Mouse (Mus musculus) G1E (cell line): ENCODE measurements around the gene Dennd1a.

Experiments used
- CTCF ChIP-seq: IDR thresholded peaks from 2 replicates; pipeline ENCODE4 v1.5.1; 2012; ENCODE audit warnings: low read depth, low read length, inconsistent platforms, mixed read lengths
- GATA1 ChIP-seq: IDR thresholded peaks from 2 replicates; pipeline ENCODE4 v1.6.1; 2012; ENCODE audit warnings: borderline replicate concordance, low read length, inconsistent platforms, mixed read lengths

DNA sequence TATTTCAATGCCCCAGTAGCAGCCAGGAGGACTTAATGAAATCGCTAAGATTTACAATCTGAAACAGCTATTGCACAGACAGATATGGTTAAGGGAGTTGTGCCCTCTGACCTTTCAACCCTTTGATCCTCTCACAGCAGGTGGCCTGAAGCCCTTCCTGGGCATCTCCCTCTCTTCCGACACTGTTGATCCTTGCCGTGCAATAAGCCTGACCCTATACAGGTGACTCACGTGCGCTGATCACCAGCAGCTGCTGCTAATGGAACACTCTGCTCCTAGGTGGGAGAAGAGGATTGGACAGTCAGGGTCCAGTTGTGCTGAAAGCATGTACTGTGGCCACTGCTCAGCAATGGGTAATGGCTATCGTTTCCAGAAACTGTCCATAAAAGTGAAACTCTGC lies 314.6 kb downstream of the Dennd1a start:
- TF ChIP-seq CTCF (no peak), GATA1 (no peak)
